Mouse (Mus musculus): ENCODE data around the gene Dgkz. TPM values are rescaled to one million over a fixed set of nuclear protein-coding genes. Genes with fewer than 3 reads are reported as not detected.

The Dgkz gene
- polyA plus RNA-seq (2015; fragmentation: Illumina TruSeq; extraction: RNeasy Lipid Tissue Mini Kit (QIAGEN cat#74804); ENCODE audit: insufficient read depth, low read depth, low replicate concordance): 25.4 TPM

DNA sequence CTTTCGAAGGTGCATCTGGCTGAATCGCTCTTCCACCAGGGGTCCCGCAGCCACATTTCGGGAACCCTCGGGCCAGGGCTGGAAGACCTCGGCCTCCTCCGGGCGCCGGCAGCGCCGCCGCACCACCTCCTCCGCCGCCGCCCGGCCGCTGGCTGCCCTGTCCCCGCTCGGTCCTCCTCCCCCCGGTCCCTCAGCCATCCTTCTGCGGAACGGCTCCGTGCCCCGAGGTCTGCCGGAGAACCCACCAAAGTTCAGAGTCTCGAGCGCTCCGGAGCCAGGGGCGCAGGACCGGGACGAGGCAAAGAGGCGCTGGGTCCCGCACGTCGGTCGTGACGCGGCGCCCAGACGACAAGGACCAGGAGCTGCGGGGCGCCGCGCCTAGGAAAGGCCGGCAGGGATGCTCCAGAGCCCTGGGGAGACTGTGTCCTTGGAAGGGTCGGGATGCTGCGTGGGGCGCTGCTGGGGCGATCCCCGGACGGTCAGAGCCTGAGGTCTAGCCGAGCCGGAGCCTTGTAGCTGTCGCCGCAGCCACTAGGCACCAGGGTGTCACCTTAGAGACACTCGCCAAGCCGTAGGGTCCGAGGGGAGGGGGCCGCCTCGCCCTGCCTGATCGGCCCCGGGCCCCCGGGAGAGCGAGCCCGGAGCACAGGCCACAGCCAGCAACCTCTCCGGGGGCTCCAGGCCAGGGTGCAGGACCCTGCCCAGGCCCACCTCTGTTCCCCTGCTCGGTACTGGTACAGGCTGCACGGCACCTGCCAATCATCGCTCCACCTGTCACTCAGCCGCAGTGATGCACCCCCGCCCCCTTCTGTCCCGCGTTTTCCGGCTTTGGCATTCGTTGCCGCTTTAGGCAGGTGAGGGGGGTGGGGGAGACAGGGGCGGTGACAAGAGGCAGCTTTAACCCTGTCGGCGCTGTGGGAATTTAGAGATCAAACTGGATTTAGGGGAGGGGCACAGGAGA is at the start of gene Dgkz:
Gene Dgkz (minus strand): TSS at position 284 of the 961 bp plus-strand sequence.

DNA sequence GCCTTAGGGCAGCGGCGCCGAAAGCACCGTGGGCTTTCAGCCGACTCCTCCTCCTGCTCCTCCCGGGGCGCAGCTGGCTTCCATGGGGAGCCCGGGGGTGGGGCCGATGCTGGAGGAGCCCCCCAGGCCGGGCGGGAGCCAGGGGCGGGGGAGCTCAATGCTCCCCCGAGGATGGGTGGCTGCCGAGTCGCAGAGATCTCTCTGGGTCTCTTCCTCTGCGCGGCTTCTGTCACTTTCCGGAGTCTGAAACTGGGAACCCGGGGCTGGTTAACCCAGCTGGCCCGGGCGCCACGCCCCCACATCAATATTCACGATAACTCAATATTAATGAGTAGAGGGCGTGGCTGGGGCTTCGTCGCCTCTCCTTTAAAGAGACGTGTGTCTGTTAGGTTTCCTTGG is 48.6 kb upstream of the Dgkz start, which contains the start of gene Creb3l1:
Gene Creb3l1 (minus strand): TSS at position 229 of the 399 bp plus-strand sequence.

DNA sequence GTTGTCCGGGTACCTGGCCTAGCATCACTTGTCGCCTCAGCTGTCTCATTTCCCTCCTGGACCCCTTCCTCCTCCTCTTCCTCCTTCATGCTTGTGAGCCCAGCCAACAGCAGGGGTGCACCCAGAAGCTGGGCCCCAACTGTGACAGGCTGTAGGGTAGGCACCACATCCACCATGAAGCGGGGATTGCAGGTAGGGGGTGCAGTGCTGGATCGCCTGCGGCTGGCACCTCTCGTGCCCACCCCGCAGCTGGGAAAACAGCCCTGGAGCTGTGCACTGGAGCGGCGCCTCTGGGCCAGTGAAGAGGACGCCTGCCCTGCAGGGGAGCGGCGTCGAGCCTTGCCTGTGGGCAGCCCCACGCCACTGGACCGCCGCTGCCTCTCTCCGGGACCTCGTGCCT is 30.2 kb downstream of the Dgkz start, which contains the start of gene Gm9821:
Gene Gm9821 (plus strand): TSS at position 221 of the 400 bp plus-strand sequence.

DNA sequence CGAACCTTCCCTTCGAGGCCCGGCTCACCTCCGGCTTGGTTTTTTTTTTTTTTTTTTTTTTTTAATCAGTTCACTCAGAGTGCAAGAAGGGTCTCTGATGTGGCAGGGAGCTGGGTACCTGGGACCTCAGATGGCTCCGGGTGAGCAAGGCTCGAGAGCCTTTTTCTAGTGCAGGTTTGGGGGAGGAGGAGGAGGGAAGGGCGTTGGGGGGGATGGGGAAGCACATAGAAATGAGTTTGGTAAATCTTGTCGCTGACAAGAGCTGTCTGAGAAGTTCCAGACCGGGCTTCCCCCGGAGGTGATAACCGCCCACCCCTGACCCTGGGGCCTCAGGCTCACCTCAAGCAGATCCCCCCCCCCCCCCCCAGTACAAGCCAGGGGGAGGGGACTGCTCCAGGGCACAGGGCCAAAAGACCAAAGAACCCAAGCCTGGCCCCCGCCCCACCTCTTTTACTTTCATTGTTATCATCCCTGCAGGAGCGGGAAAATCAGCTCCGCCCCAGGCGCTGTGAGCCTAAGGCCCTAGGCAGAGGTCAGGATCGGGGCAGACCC is 43.4 kb downstream of the Dgkz start, which contains the start of gene Mdk:
Gene Mdk (minus strand): TSS at position 138 of the 552 bp plus-strand sequence.

DNA sequence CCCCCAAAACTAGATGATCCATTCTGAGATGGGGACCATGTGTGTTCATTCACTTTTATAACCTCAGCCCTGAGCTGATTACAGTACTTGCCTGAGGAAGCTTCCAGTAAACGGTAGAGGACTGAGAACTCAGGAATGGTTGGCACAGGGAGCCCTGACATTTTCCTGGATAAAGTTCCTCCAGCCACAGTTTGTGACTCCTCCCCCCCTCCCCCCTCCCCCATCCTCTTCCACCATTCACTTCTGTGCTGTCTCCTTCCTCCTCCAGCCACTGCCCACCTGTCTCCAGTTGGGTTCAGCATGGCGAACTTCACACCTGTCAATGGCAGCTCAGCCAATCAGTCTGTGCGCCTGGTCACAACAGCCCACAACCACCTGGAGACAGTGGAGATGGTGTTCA is 48.7 kb downstream of the Dgkz start, which contains the start of gene Chrm4:
Gene Chrm4 (plus strand): TSS at position 301 of the 400 bp plus-strand sequence.

Other genes with a start within 250 kb of the Dgkz start
- 6.1 TPM for gene Ambra1, start 245.7 kb downstream of the Dgkz start, polyA plus RNA-seq (2015; fragmentation: Illumina TruSeq; extraction: RNeasy Lipid Tissue Mini Kit (QIAGEN cat#74804); ENCODE audit: insufficient read depth, low read depth, low replicate concordance)
- not detected for gene Chrm4, start 48.6 kb downstream of the Dgkz start, polyA plus RNA-seq (2015; fragmentation: Illumina TruSeq; extraction: RNeasy Lipid Tissue Mini Kit (QIAGEN cat#74804); ENCODE audit: insufficient read depth, low read depth, low replicate concordance)
- 5.7 TPM for gene Mdk, start 43.6 kb downstream of the Dgkz start, polyA plus RNA-seq (2015; fragmentation: Illumina TruSeq; extraction: RNeasy Lipid Tissue Mini Kit (QIAGEN cat#74804); ENCODE audit: insufficient read depth, low read depth, low replicate concordance)
- gene Gm9821, start 30.2 kb downstream of the Dgkz start, polyA plus RNA-seq (2015; fragmentation: Illumina TruSeq; extraction: RNeasy Lipid Tissue Mini Kit (QIAGEN cat#74804); ENCODE audit: insufficient read depth, low read depth, low replicate concordance): not detected
- 14.1 TPM for gene Creb3l1, start 48.6 kb upstream of the Dgkz start, polyA plus RNA-seq (2015; fragmentation: Illumina TruSeq; extraction: RNeasy Lipid Tissue Mini Kit (QIAGEN cat#74804); ENCODE audit: insufficient read depth, low read depth, low replicate concordance)
- 10.1 TPM for gene Phf21a, start 117.3 kb upstream of the Dgkz start, polyA plus RNA-seq (2015; fragmentation: Illumina TruSeq; extraction: RNeasy Lipid Tissue Mini Kit (QIAGEN cat#74804); ENCODE audit: insufficient read depth, low read depth, low replicate concordance)

All from pancreas, adult 10 weeks (tissue).